Mouse (Mus musculus): ENCODE measurements around the gene Gm14137. TPM values are rescaled to one million over a fixed set of nuclear protein-coding genes. Genes with fewer than 3 reads are reported as not detected.

Gene Gm14137
- polyA plus RNA-seq, 1 experiment from 2014 or later, result 0.35 TPM

DNA sequence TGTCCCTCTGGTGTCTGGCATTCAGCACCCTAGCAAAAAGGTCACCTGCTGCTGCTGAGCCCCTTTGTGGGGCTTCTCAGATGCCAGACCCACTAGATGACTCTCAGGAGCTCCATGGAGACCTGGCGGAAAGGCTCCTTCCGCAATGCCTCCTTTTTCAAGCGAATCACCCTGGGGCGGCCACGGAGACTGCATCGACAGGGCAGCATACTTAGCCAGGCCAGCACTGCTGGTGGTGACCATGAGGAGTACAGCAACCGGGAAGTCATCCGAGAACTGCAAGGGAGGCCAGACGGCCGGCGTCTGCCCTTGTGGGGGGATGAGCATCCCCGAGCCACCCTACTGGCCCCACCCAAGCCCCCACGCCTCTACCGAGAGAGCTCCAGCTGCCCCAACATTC is 557 bp downstream of the Gm14137 start:
- Histone ChIP-seq H3K4me2 (no peak overlapping the region), H3K27ac (no peak overlapping the region), H3K4me3 (no peak overlapping the region), H3K27me3 (replicated peaks) (peaks cover 5% of the 10 kb centered on the region; the same call in 1 of the 2 replicates), H3K9ac (no peak overlapping the region), H3K9me3 (replicated peaks) (no peaks in the 10 kb centered on the region), H3K36me3 (peaks cover 23% of the 10 kb centered on the region), H3K4me1 (peaks cover 38% of the 10 kb centered on the region)
- no peak for ATAC-seq
- 71% methylated on average over 14 of the region's 14 CpGs for WGBS (ENCODE audit: insufficient replicate concordance)

DNA sequence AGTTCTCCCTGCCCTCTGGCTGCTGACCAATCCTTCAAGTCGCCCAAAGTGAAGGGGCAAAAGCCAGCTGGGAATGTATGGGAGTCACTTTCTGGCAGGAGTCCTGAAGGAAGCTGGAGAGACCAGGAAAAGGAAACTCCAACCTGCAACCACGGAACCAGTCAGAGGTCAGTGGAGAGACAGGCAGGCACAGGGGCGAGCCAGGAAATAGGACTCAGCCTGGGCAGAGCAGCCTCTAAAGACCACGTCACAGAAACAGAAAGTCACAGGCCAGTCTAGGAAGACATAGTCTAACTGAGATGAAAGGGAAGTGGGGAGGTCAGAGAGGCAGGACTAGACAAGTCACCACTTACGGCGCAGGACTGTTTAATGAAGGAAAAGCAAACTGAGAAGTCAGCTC is 1.3 kb downstream of the Gm14137 start:
- WGBS (ENCODE audit: insufficient replicate concordance), result 51% methylated on average over 6 of the region's 6 CpGs
- no peak overlapping the region for H3K27ac ChIP-seq
- H3K4me3 ChIP-seq, result no peak overlapping the region
- peaks cover 38% of the 10 kb centered on the region for H3K4me1 ChIP-seq
- H3K36me3 ChIP-seq, result peaks cover 29% of the 10 kb centered on the region
- no peak overlapping the region for H3K9ac ChIP-seq
- H3K27me3 ChIP-seq (replicated peaks), result no peaks in the 10 kb centered on the region
- H3K4me2 ChIP-seq, result no peak overlapping the region
- ATAC-seq, result no peak
- H3K9me3 ChIP-seq (replicated peaks), result no peaks in the 10 kb centered on the region

DNA sequence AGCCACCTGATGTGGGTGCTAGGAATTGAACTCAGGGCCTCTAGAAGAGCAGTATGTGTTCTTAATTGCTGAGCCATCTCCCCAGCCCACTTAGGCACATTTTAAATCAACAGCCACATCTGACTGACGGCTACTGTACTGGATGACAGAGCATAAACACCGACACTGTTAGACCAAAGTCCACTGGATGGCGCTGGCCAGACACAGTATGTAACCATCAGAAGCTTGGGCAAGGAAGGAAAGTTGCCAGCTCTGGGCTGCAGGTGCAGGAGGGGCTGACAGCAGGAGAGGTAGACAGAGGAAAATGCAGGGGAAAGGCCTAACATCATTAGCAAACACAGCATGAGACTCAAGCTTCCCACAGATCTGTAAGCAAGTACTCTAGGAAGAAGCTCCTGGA is 2.5 kb downstream of the Gm14137 start:
- no peak overlapping the region for H3K27ac ChIP-seq

DNA sequence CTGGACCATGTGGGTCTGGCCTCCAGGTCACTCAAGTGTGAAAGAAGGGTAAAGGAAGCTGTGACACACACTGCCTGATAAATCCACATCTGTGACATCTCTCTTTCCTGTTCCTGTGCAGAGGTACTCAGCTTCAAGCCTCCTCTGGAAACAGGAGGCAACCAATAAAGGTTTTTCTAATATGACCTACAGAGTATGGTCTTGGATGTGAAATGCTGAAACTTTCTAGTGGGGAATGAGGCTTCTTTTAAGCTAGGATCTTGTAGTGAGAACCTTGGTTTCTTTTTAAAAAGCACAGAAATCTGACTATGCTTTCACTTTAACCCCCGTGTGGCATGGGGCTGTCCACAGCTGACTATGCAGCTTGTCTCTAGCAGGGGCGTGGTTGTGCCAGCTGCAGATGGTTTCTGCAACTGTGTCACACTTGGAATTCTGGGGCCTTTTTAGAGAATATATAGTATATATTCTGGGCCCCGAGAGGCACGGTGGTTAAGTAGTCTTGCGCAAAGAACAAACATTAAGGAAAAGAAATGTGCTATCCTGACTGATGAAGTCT is 3.2 kb downstream of the Gm14137 start:
- Histone ChIP-seq H3K4me3 (no peak overlapping the region), H3K9ac (no peak overlapping the region), H3K36me3 (peaks cover 33% of the 10 kb centered on the region), H3K4me2 (no peak overlapping the region), H3K4me1 (peaks cover 29% of the 10 kb centered on the region), H3K27me3 (replicated peaks) (no peaks in the 10 kb centered on the region), H3K27ac (no peak overlapping the region), H3K9me3 (replicated peaks) (no peaks in the 10 kb centered on the region)
- WGBS (ENCODE audit: insufficient replicate concordance), result 72% methylated on average over 5 of the region's 5 CpGs
- ATAC-seq, result no peak

More for the DNA sequence above, 2.5 kb downstream of the Gm14137 start:
- Histone ChIP-seq H3K36me3 (peaks cover 33% of the 10 kb centered on the region), H3K9me3 (replicated peaks) (no peaks in the 10 kb centered on the region), H3K4me1 (peaks cover 36% of the 10 kb centered on the region), H3K4me2 (no peak overlapping the region), H3K27me3 (replicated peaks) (no peaks in the 10 kb centered on the region), H3K4me3 (no peak overlapping the region), H3K9ac (no peak overlapping the region)
- ATAC-seq, result no peak
- 52% methylated on average over 3 of the region's 3 CpGs for WGBS (ENCODE audit: insufficient replicate concordance)

DNA sequence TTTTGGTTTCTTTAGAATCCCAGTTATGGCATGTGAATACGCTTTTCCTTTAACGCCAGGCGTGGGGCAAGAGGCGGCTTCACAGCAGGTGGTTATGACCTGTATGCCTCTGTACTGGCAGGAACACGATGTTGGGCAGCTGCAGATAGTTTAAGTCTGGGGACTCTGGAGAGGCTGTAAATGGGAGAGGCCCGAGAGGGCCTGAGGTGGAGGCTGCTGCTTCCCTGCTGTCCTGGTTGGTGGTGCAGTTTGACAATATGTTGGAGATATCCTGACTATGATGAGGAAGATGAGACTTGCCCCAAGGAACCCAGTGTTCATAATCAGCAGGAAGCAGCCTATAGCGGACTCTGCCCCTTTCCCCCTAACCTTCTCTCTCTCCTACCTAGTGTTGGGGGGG is 8.6 kb downstream of the Gm14137 start:
- Histone ChIP-seq H3K27me3 (replicated peaks) (no peaks in the 10 kb centered on the region), H3K27ac (no peak overlapping the region), H3K4me3 (no peak overlapping the region), H3K9ac (no peak overlapping the region), H3K9me3 (replicated peaks) (no peaks in the 10 kb centered on the region), H3K36me3 (peaks cover 50% of the 10 kb centered on the region), H3K4me1 (no peaks in the 10 kb centered on the region), H3K4me2 (no peak overlapping the region)
- WGBS (ENCODE audit: insufficient replicate concordance), result 76% methylated on average over 7 of the region's 7 CpGs
- ATAC-seq, result no peak

DNA sequence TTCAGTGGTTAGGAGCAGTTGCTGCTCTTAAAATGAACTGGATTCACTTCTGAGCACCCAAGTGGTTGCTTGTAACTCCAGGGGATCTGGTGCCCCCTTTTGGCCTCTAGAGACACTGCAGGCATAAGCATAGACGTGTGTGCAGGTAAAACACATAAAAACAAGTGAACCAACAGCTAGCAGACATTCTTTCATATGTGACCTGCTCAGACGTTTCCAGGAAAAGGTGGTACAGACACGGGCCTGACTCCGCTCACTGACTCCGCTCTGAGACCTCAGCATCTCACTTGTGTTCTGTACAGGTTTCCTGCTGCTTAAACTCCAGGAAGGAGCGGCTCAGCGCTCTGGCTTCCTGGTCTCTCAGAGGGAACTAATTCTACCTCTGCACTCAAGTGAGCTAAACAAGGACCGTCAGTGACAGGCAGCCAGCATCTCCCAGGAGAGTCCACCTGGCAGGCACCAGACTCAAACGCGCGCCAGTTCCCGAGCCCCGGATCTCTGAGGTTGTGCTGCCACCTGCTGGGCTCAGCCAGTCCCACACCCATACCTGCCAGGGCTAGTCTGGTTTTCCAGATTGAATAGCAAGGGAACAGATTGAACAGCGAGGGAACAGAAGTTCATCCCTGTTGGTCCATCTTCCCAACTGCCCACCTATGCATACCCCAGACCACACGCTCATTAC is 14.9 kb downstream of the Gm14137 start:
- 6% methylated on average over 15 of the region's 15 CpGs for WGBS (ENCODE audit: insufficient replicate concordance)
- no peaks in the 10 kb centered on the region for H3K9me3 ChIP-seq (replicated peaks)

DNA sequence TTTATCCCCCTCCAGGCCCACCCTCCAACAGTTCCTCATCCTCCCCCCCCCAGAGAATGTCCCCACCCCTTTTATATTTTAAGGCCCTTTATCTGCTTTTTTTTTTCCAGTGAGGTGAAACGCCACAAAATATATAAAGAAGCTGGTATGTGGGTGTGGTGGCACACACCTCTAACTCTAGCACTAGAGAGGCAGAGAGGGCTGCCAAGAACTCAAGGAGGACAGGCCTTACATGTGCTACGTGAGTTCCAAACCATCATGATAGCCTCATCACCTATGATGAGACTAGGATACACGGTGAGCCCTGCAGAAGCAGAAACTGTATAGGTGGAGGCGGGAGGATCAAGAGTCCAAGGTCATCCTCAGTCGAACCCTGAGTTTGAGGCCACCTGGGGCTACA is 16.7 kb downstream of the Gm14137 start:
- H3K9me3 ChIP-seq (replicated peaks), result no peaks in the 10 kb centered on the region
- WGBS (ENCODE audit: insufficient replicate concordance), result 73% methylated on average over 5 of the region's 5 CpGs
- no peaks in the 10 kb centered on the region for H3K27me3 ChIP-seq (replicated peaks)
- peaks cover 22% of the 10 kb centered on the region for H3K4me1 ChIP-seq
- no peak overlapping the region for H3K4me3 ChIP-seq
- no peak overlapping the region for H3K4me2 ChIP-seq
- no peak overlapping the region for H3K27ac ChIP-seq
- no peak for ATAC-seq
- no peaks in the 10 kb centered on the region for H3K36me3 ChIP-seq
- no peak overlapping the region for H3K9ac ChIP-seq

More for the DNA sequence above, 14.9 kb downstream of the Gm14137 start:
- H3K4me3 ChIP-seq, result peak overlapping the region; percentile 57
- no peaks in the 10 kb centered on the region for H3K27me3 ChIP-seq (replicated peaks)
- H3K4me1 ChIP-seq, result peaks cover 15% of the 10 kb centered on the region
- peaks cover 11% of the 10 kb centered on the region for H3K36me3 ChIP-seq
- peak; percentile 84 for ATAC-seq
- peak overlapping the region; percentile 47 for H3K9ac ChIP-seq
- H3K4me2 ChIP-seq, result peak overlapping the region; percentile 90
- H3K27ac ChIP-seq, result peak overlapping the region; percentile 31; the same call in 1 of the 2 replicates

DNA sequence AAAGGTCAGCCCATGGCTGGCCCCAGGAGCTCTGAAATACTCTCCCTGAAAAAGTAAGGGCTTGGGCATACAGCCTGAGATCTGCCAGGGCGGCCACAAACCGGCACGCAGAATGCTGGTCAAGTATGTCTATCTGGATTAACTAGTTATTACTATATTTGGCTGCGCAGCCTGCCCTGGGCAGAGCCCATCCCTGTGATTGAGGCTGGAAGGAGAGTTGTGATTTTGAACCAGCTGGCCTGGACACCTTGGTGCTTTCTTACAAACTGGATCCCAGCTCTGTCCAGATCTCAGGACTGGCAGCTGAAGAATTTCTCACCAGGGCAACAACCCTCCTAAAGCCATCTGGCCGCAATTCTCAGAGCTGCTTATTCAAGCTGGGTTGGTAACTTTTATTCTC is 19.8 kb downstream of the Gm14137 start:
- peaks cover 36% of the 10 kb centered on the region for H3K4me1 ChIP-seq
- no peak overlapping the region for H3K27ac ChIP-seq
- no peak overlapping the region for H3K4me2 ChIP-seq
- ATAC-seq, result no peak
- H3K9ac ChIP-seq, result no peak overlapping the region
- H3K27me3 ChIP-seq (replicated peaks), result no peaks in the 10 kb centered on the region
- no peak overlapping the region for H3K4me3 ChIP-seq
- 84% methylated on average over 5 of the region's 5 CpGs for WGBS (ENCODE audit: insufficient replicate concordance)
- H3K9me3 ChIP-seq (replicated peaks), result no peaks in the 10 kb centered on the region
- no peaks in the 10 kb centered on the region for H3K36me3 ChIP-seq

DNA sequence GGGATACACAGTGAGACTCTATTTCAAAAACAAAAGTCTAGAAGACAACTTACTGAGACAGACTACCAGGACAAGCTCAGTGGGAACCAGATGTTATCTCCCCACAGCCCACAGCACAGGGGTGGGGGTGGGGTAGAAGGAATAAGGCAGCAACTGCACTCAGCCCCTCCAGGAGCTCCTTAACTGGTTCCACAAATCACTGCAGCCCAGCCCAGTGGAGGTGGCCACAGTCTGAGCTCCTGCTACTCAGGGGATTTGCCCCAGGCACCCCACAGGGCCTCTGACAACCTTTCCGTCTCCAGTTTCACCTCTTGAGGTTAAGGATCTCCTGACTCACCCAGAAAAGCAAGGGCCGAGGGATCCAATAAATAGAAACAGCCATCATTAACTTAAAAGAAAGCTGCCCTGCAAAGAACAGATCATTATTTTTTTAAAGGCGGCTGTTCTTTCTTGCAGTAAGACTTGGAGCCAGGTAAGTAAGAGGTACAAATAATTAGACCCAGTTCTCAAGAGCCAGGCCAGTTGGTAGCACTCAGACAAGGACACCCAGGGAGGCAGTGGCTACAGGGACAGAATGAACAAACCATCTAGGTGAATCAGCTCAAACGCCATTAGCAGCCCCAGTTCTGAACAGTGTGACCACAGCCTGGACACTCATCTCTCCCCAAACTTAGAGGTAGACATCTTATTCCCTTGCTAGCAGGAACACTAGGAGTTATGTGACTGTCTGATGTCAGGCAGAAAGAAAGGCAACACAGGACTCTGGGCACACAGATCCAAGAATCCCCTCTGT is 22.2 kb downstream of the Gm14137 start:
- no peak overlapping the region for H3K27ac ChIP-seq
- no peaks in the 10 kb centered on the region for H3K27me3 ChIP-seq (replicated peaks)
- WGBS (ENCODE audit: insufficient replicate concordance), result 55% methylated on average over 4 of the region's 4 CpGs
- H3K4me3 ChIP-seq, result no peak overlapping the region
- H3K9ac ChIP-seq, result no peak overlapping the region
- ATAC-seq, result no peak
- H3K9me3 ChIP-seq (replicated peaks), result no peaks in the 10 kb centered on the region
- H3K4me2 ChIP-seq, result no peak overlapping the region
- no peaks in the 10 kb centered on the region for H3K36me3 ChIP-seq
- H3K4me1 ChIP-seq, result peaks cover 26% of the 10 kb centered on the region

DNA sequence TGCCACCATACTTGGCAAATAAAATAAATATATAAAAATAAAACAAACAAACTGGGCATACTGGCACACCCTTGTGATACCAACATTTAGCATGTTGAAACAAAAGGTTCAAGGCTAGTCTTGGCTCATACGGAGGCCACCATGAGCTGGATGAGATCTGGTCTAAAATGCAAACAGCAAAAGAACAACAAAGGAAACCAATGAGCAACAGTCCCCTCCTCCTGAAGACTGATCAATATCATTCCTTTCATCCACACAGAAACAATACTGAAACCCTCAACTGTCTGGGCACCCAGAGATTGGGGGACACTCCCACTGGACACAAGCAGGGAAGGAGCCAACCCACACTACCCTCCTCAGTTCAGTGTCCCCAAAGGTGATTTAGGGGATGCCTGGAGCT is 23.2 kb downstream of the Gm14137 start:
- Histone ChIP-seq H3K9ac (no peak overlapping the region), H3K4me1 (peaks cover 26% of the 10 kb centered on the region), H3K27me3 (replicated peaks) (no peaks in the 10 kb centered on the region), H3K9me3 (replicated peaks) (no peaks in the 10 kb centered on the region), H3K4me2 (no peak overlapping the region), H3K4me3 (no peak overlapping the region), H3K27ac (no peak overlapping the region), H3K36me3 (no peaks in the 10 kb centered on the region)
- 68% methylated on average over 1 of the region's 1 CpGs for WGBS (ENCODE audit: insufficient replicate concordance)
- no peak for ATAC-seq

DNA sequence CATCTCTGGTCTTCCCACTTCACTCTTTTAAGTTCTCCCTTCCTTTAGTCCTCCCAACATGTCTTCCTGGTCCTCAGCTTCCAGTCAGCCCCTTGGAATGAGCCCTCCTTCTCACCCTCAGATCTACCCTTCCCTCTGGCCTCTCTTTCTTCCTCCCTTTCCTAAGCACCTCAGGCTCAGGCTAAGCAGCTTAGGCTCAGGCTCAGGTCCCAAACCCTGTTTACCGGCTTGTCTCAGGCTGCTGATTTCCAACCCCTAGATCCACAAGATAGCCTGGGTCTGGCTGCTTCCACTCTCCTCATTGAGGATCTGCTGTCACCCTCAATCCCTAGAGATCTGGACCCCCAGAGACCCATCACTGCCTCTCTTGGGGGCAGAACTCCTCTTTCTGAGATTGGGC is 23.7 kb downstream of the Gm14137 start:
- Histone ChIP-seq H3K9me3 (replicated peaks) (no peaks in the 10 kb centered on the region), H3K9ac (no peak overlapping the region), H3K4me1 (peaks cover 26% of the 10 kb centered on the region), H3K4me3 (no peak overlapping the region), H3K27me3 (replicated peaks) (no peaks in the 10 kb centered on the region), H3K4me2 (no peak overlapping the region), H3K36me3 (no peaks in the 10 kb centered on the region), H3K27ac (no peak overlapping the region)
- 43% methylated on average over 1 of the region's 1 CpGs for WGBS (ENCODE audit: insufficient replicate concordance)
- ATAC-seq, result no peak

DNA sequence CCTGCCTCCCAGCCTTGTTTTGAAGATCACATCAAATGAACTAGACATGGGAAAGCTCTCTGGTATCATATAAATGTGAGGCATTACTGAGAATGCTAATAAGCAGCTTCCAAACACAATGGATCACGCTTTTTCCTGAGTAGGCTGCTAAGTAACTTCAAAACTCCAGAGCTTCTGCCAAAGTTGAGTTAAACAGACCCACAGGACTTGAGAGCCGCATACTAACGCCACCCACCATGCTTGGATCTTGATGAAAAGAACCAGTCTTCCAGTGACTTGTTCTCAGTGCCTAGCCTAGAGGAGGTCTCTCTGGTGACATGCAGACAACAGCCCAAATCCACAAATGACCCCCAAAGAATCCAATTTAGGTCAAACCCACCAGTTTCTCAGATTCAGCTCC is 24.6 kb downstream of the Gm14137 start:
- peaks cover 26% of the 10 kb centered on the region for H3K4me1 ChIP-seq
- H3K27me3 ChIP-seq (replicated peaks), result no peaks in the 10 kb centered on the region
- no peak overlapping the region for H3K4me2 ChIP-seq
- no peak for ATAC-seq
- no peak overlapping the region for H3K4me3 ChIP-seq
- H3K36me3 ChIP-seq, result no peaks in the 10 kb centered on the region
- 81% methylated on average over 3 of the region's 3 CpGs for WGBS (ENCODE audit: insufficient replicate concordance)
- no peak overlapping the region for H3K9ac ChIP-seq
- H3K27ac ChIP-seq, result no peak overlapping the region
- no peaks in the 10 kb centered on the region for H3K9me3 ChIP-seq (replicated peaks)

All from liver, embryonic 12.5 days (tissue).